Mouse (Mus musculus) adrenal gland, adult 8-10 months (tissue): ENCODE data around the gene Auh. TPM values are rescaled to one million over a fixed set of nuclear protein-coding genes. Genes with fewer than 3 reads are reported as not detected.
A peak's percentile ranks its signal among the peaks of the same experiment; 100 is the strongest.

ENCODE experiments used
- DNase-seq: peaks from one replicate; pipeline ENCODE4 v3.0.0; 2022
- total RNA-seq, 4 experiments: library from RNA; stranded (reverse); gene quantifications; 2 replicates each; pipeline ENCODE4 v1.2.4; 2022

Auh gene
- total RNA-seq, result 100 to 1,000 TPM; 136 to 150 (median 143) TPM

GRCm38 (mm10) chr13:52929209-52930171 lies at the start of gene Auh:
TSS of gene Auh (minus strand) at chr13:52929681.
- DNase-seq, result peak; percentile 69

GRCm38 (mm10) chr13:52978321-52978981 lies 49.0 kb upstream of the Auh start:
- DNase-seq, result peak; percentile 36

- no peak for DNase-seq
These were observed 48.3 kb upstream of the Auh start for GRCm38 (mm10) chr13:52977757-52978156.

GRCm38 (mm10) chr13:52977221-52977609 lies 47.7 kb upstream of the Auh start:
- no peak for DNase-seq

GRCm38 (mm10) chr13:52976510-52977220 lies 47.2 kb upstream of the Auh start:
- DNase-seq, result peak; percentile 78

GRCm38 (mm10) chr13:52976130-52976509 lies 46.6 kb upstream of the Auh start:
- no peak for DNase-seq

- peak; percentile 80 for DNase-seq
These were observed 45.2 kb upstream of the Auh start for GRCm38 (mm10) chr13:52974676-52975075.

GRCm38 (mm10) chr13:52973427-52973826 lies 43.9 kb upstream of the Auh start:
- DNase-seq, result no peak

- no peak for DNase-seq
These were observed 43.1 kb upstream of the Auh start for GRCm38 (mm10) chr13:52972626-52973025.

- no peak for DNase-seq
These were observed 41.4 kb upstream of the Auh start for GRCm38 (mm10) chr13:52970876-52971275.

- no peak for DNase-seq
These were observed 33.4 kb upstream of the Auh start for GRCm38 (mm10) chr13:52962922-52963321.

GRCm38 (mm10) chr13:52962361-52962760 lies 32.9 kb upstream of the Auh start:
- DNase-seq, result no peak

GRCm38 (mm10) chr13:52953779-52954553 lies 24.5 kb upstream of the Auh start:
- DNase-seq, result no peak

GRCm38 (mm10) chr13:52949211-52949610 lies 19.7 kb upstream of the Auh start:
- no peak for DNase-seq

- no peak for DNase-seq
These were observed 18.1 kb upstream of the Auh start for GRCm38 (mm10) chr13:52947545-52947944.

GRCm38 (mm10) chr13:52945769-52946168 lies 16.3 kb upstream of the Auh start:
- no peak for DNase-seq

- no peak for DNase-seq
These were observed 14.6 kb upstream of the Auh start for GRCm38 (mm10) chr13:52944116-52944515.

- DNase-seq, result no peak
These were observed 13.5 kb upstream of the Auh start for GRCm38 (mm10) chr13:52942876-52943388.

GRCm38 (mm10) chr13:52940956-52941355 lies 11.5 kb upstream of the Auh start:
- no peak for DNase-seq

- no peak for DNase-seq
These were observed 1.1 kb upstream of the Auh start for GRCm38 (mm10) chr13:52930582-52930981.

- no peak for DNase-seq
These were observed 1.1 kb downstream of the Auh start for GRCm38 (mm10) chr13:52928392-52928791.

GRCm38 (mm10) chr13:52924457-52924856 lies 5.0 kb downstream of the Auh start:
- no peak for DNase-seq
